Mouse (Mus musculus) midbrain, embryonic 15.5 days (tissue): Measurements from ENCODE around the gene Trio. TPM values are rescaled to one million over a fixed set of nuclear protein-coding genes. Genes with fewer than 3 reads are reported as not detected.
A peak's percentile ranks its signal among the peaks of the same experiment; 100 is the strongest.
"Not testable (repeated sequence)": the region's sequence is repeated elsewhere in the genome, so short reads cannot be mapped to it uniquely, and the experiment has no call there.

ENCODE experiments used
- ATAC-seq: fragments of 200-750 bp; cut with Nextera tagmentation; replicated peaks from 2 replicates; pipeline ENCODE4 v1.8.0; 2017; ENCODE audit warnings: moderate TSS enrichment
- H3K27ac ChIP-seq: fragments of 300-500 bp; sonication (generic); 2 replicates; pipeline ENCODE4 v1.5.1; 2015; ENCODE audit warnings: mild to moderate bottlenecking, inconsistent platforms
- H3K27me3 ChIP-seq: fragments of 300-500 bp; sonication (generic); replicated peaks from 2 replicates; pipeline ENCODE4 v1.6.1; 2015; ENCODE audit warnings: inconsistent platforms
- H3K36me3 ChIP-seq: fragments of 300-500 bp; sonication (generic); replicated peaks from 2 replicates; pipeline ENCODE4 v1.6.1; 2015; ENCODE audit warnings: inconsistent platforms
- H3K4me1 ChIP-seq: fragments of 300-500 bp; sonication (generic); 2 replicates; pipeline ENCODE4 v1.6.1; 2015; ENCODE audit warnings: inconsistent platforms
- H3K4me2 ChIP-seq: fragments of 300-500 bp; sonication (generic); 2 replicates; pipeline ENCODE4 v1.6.1; 2015; ENCODE audit warnings: inconsistent platforms, mild to moderate bottlenecking, moderate library complexity
- H3K4me3 ChIP-seq: fragments of 300-500 bp; sonication (generic); 2 replicates; pipeline ENCODE4 v1.5.1; 2015; ENCODE audit warnings: mild to moderate bottlenecking, inconsistent platforms
- H3K9ac ChIP-seq: fragments of 300-500 bp; sonication (generic); 2 replicates; pipeline ENCODE4 v1.6.1; 2015; ENCODE audit warnings: mild to moderate bottlenecking, inconsistent platforms
- H3K9me3 ChIP-seq: fragments of 300-500 bp; sonication (generic); 2 replicates; pipeline ENCODE4 v1.6.1; 2016; ENCODE audit warnings: inconsistent platforms
- WGBS: fragments of 180-500 bp; shearing (Covaris S2); methylation state at CpG from one replicate; pipeline ENCODE4 v1.1.7; 2015; ENCODE audit warnings: mixed read lengths; 5-methylcytosine and 5-hydroxymethylcytosine counted together
- polyA plus RNA-seq: library from polyadenylated mRNA; unstranded; fragments of >200 nt; fragmentation: Nextera tagmentation; extraction: Ambion mirVana; gene quantifications from 2 replicates; pipeline ENCODE4 v1.2.1, GENCODE M21; 2015

Trio gene
- polyA plus RNA-seq, 1 experiment from 2014 or later, result 42.9 TPM

- WGBS, result 85% methylated on average over 6 of the region's 6 CpGs
- no peaks in the 10 kb centered on the region for H3K27me3 ChIP-seq
- H3K4me3 ChIP-seq, result no peak overlapping the region
- peaks cover 35% of the 10 kb centered on the region for H3K36me3 ChIP-seq
- no peak overlapping the region for H3K27ac ChIP-seq
- no peak overlapping the region for H3K9ac ChIP-seq
- no peak overlapping the region for H3K4me2 ChIP-seq
- no peaks in the 10 kb centered on the region for H3K9me3 ChIP-seq
- H3K4me1 ChIP-seq, result no peaks in the 10 kb centered on the region
- no peak for ATAC-seq
These were observed 194.0 kb downstream of the Trio start for GRCm38 (mm10) chr15:27831646-27832045.

- not testable (repeated sequence) for H3K9ac ChIP-seq, H3K9me3 ChIP-seq, ATAC-seq, H3K4me2 ChIP-seq, H3K27ac ChIP-seq, H3K4me3 ChIP-seq, H3K4me1 ChIP-seq, H3K27me3 ChIP-seq
- WGBS, result 92% methylated on average over 3 of the region's 3 CpGs
- H3K36me3 ChIP-seq, result peaks cover 61% of the 10 kb centered on the region
These were observed 197.8 kb downstream of the Trio start for GRCm38 (mm10) chr15:27827871-27828270.

- Histone ChIP-seq H3K4me2 (no peak overlapping the region), H3K36me3 (peaks cover 63% of the 10 kb centered on the region), H3K27me3 (no peaks in the 10 kb centered on the region), H3K9ac (no peak overlapping the region), H3K27ac (no peak overlapping the region), H3K4me1 (no peaks in the 10 kb centered on the region), H3K4me3 (no peak overlapping the region), H3K9me3 (no peaks in the 10 kb centered on the region)
- 92% methylated on average over 4 of the region's 4 CpGs for WGBS
- no peak for ATAC-seq
These were observed 198.8 kb downstream of the Trio start for GRCm38 (mm10) chr15:27826886-27827285.

- ATAC-seq, result no peak
These were observed 199.5 kb downstream of the Trio start for GRCm38 (mm10) chr15:27826048-27826637.

GRCm38 (mm10) chr15:27825390-27825789 is 200.3 kb downstream of the Trio start:
- no peaks in the 10 kb centered on the region for H3K9me3 ChIP-seq
- H3K27me3 ChIP-seq, result no peaks in the 10 kb centered on the region
- no peak overlapping the region for H3K9ac ChIP-seq
- WGBS, result 95% methylated on average over 12 of the region's 12 CpGs
- H3K4me1 ChIP-seq, result no peaks in the 10 kb centered on the region
- no peak for ATAC-seq
- H3K4me3 ChIP-seq, result no peak overlapping the region
- no peak overlapping the region for H3K4me2 ChIP-seq
- H3K27ac ChIP-seq, result no peak overlapping the region
- H3K36me3 ChIP-seq, result peaks cover 63% of the 10 kb centered on the region

More at GRCm38 (mm10) chr15:27826048-27826637, 199.5 kb downstream of the Trio start:
- Histone ChIP-seq H3K9me3 (no peaks in the 10 kb centered on the region), H3K4me3 (no peak overlapping the region), H3K27me3 (no peaks in the 10 kb centered on the region), H3K4me2 (no peak overlapping the region), H3K27ac (no peak overlapping the region), H3K4me1 (no peaks in the 10 kb centered on the region), H3K36me3 (peaks cover 65% of the 10 kb centered on the region), H3K9ac (no peak overlapping the region)
- WGBS, result 94% methylated on average over 4 of the region's 4 CpGs

GRCm38 (mm10) chr15:27823581-27823980 is 202.1 kb downstream of the Trio start:
- Histone ChIP-seq H3K9ac (no peak overlapping the region), H3K4me2 (no peak overlapping the region), H3K36me3 (peaks cover 71% of the 10 kb centered on the region), H3K4me3 (no peak overlapping the region), H3K27me3 (no peaks in the 10 kb centered on the region), H3K27ac (no peak overlapping the region), H3K9me3 (no peaks in the 10 kb centered on the region), H3K4me1 (no peaks in the 10 kb centered on the region)
- ATAC-seq, result no peak
- WGBS, result 89% methylated on average over 4 of the region's 4 CpGs

GRCm38 (mm10) chr15:27822461-27822860 is 203.2 kb downstream of the Trio start:
- H3K27ac ChIP-seq, result no peak overlapping the region
- H3K4me1 ChIP-seq, result no peaks in the 10 kb centered on the region
- ATAC-seq, result no peak
- no peaks in the 10 kb centered on the region for H3K9me3 ChIP-seq
- 87% methylated on average over 4 of the region's 4 CpGs for WGBS
- no peak overlapping the region for H3K4me2 ChIP-seq
- H3K9ac ChIP-seq, result no peak overlapping the region
- H3K36me3 ChIP-seq, result peaks cover 75% of the 10 kb centered on the region
- H3K4me3 ChIP-seq, result no peak overlapping the region
- no peaks in the 10 kb centered on the region for H3K27me3 ChIP-seq

GRCm38 (mm10) chr15:27821651-27822364 is 203.8 kb downstream of the Trio start:
- Histone ChIP-seq H3K9me3 (no peaks in the 10 kb centered on the region), H3K9ac (no peak overlapping the region), H3K36me3 (peaks cover 75% of the 10 kb centered on the region), H3K4me2 (no peak overlapping the region), H3K4me3 (no peak overlapping the region), H3K27me3 (no peaks in the 10 kb centered on the region), H3K4me1 (no peaks in the 10 kb centered on the region), H3K27ac (no peak overlapping the region)
- 95% methylated on average over 11 of the region's 11 CpGs for WGBS
- ATAC-seq, result no peak

- Histone ChIP-seq H3K9ac (no peak overlapping the region), H3K4me3 (no peak overlapping the region), H3K9me3 (no peaks in the 10 kb centered on the region), H3K27me3 (no peaks in the 10 kb centered on the region), H3K4me1 (peaks cover 3% of the 10 kb centered on the region; the same call in 1 of the 2 replicates), H3K36me3 (peaks cover 79% of the 10 kb centered on the region), H3K4me2 (no peak overlapping the region), H3K27ac (0 out of 2 replicates have a peak overlapping the region, but pooled peaks have one; percentile 9)
- 81% methylated on average over 10 of the region's 10 CpGs for WGBS
- no peak for ATAC-seq
These were observed 208.6 kb downstream of the Trio start for GRCm38 (mm10) chr15:27817096-27817495.

- no peaks in the 10 kb centered on the region for H3K9me3 ChIP-seq
- H3K27me3 ChIP-seq, result no peaks in the 10 kb centered on the region
- no peak overlapping the region for H3K4me3 ChIP-seq
- no peak for ATAC-seq
- H3K4me2 ChIP-seq, result no peak overlapping the region
- no peak overlapping the region for H3K9ac ChIP-seq
- 65% methylated on average over 6 of the region's 6 CpGs for WGBS
- H3K27ac ChIP-seq, result 0 out of 2 replicates have a peak overlapping the region, but pooled peaks have one; percentile 32
- peaks cover 12% of the 10 kb centered on the region; the same call in 1 of the 2 replicates for H3K4me1 ChIP-seq
- H3K36me3 ChIP-seq, result peaks cover 65% of the 10 kb centered on the region
These were observed 210.8 kb downstream of the Trio start for GRCm38 (mm10) chr15:27814677-27815391.

GRCm38 (mm10) chr15:27810793-27811488 is 214.7 kb downstream of the Trio start:
- H3K27ac ChIP-seq, result peak overlapping the region; percentile 9; the same call in 1 of the 2 replicates
- peaks cover 15% of the 10 kb centered on the region; the same call in 1 of the 2 replicates for H3K4me1 ChIP-seq
- H3K9me3 ChIP-seq, result no peaks in the 10 kb centered on the region
- peak; percentile 78 for ATAC-seq
- WGBS, result 33% methylated on average over 12 of the region's 12 CpGs
- no peak overlapping the region for H3K9ac ChIP-seq
- H3K36me3 ChIP-seq, result peaks cover 31% of the 10 kb centered on the region
- H3K4me2 ChIP-seq, result no peak overlapping the region
- no peaks in the 10 kb centered on the region for H3K27me3 ChIP-seq
- no peak overlapping the region for H3K4me3 ChIP-seq

- no peak overlapping the region for H3K4me2 ChIP-seq
- ATAC-seq, result no peak
- no peak overlapping the region for H3K4me3 ChIP-seq
- H3K27me3 ChIP-seq, result no peaks in the 10 kb centered on the region
- H3K36me3 ChIP-seq, result peaks cover 30% of the 10 kb centered on the region
- H3K9me3 ChIP-seq, result no peaks in the 10 kb centered on the region
- no peak overlapping the region for H3K27ac ChIP-seq
- peaks cover 15% of the 10 kb centered on the region; the same call in 1 of the 2 replicates for H3K4me1 ChIP-seq
- 75% methylated on average over 7 of the region's 7 CpGs for WGBS
- H3K9ac ChIP-seq, result no peak overlapping the region
These were observed 215.4 kb downstream of the Trio start for GRCm38 (mm10) chr15:27810262-27810661.
